Mouse (Mus musculus) MEL-GATA-1-ER (cell line): ENCODE data around the gene Spata32.
"Not testable (repeated sequence)": the region's sequence is repeated elsewhere in the genome, so short reads cannot be mapped to it uniquely, and the experiment has no call there.

Experiments used
- DNase-seq: peaks from one replicate; pipeline ENCODE4 v3.0.0-alpha.2; 2012; ENCODE audit warnings: low read depth; ENCODE audit errors: extremely low read depth

Gene Spata32

DNA sequence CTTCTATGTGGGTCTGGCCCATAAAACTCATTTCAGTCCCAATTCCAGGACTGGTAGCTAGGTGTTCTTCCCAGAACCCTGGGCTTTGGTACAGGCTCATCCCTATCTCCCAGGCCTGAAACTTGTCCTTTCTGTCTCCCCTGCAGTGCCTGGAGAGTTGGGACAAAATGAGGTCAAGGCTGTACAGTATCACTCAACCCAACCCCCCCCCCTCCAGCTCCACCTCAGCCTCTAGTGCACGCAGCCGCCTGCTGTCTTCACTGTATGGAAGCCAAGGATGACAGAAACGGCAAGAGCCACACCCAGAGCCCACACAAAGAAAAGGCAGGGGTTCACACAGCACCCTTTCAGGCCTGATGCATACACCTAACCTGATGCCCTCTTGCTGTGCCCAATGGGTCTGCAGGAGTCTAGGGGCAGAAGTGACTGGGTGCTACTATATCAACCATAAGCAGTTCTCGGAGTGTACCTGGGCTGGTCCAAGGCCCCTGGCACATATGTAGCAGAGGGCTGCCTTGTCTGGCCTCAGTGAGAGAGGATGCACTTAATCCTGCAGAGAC is 28.6 kb upstream of the Spata32 start:
- DNase-seq: no peak

DNA sequence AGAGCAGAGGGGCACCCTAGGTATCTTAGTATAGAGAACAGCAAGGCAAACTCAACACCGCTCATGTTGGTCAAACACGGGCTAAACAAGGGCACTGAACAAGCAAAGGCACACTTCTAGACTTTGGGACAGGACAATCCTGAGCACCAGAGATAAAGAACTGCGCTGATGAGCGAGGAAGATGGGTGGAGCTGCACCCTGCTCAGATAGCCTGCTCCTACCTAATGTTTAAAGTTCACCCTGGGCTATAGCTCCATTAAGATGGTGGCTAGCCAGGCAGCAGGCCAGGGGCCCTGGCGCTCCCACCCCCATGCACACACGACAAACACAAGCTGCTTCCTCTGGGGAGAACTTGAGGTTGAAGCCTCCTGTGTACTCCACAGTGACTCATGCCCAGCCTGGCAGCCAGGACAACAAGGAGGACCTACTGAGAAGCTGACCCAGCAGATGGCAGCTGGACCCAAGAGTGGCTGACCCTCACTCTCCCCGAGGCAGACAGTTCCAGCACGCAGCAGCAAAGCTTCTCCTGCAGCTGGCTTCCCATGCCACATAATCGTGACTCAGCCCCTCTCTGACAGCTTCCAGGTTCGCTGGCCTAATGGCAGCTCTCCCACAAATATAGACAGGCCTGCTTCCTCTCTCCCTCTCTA is 28.0 kb upstream of the Spata32 start:
- no peak for DNase-seq

GRCm38 (mm10) chr11:103244856-103245255 is 26.6 kb upstream of the Spata32 start:
- DNase-seq: no peak

DNA sequence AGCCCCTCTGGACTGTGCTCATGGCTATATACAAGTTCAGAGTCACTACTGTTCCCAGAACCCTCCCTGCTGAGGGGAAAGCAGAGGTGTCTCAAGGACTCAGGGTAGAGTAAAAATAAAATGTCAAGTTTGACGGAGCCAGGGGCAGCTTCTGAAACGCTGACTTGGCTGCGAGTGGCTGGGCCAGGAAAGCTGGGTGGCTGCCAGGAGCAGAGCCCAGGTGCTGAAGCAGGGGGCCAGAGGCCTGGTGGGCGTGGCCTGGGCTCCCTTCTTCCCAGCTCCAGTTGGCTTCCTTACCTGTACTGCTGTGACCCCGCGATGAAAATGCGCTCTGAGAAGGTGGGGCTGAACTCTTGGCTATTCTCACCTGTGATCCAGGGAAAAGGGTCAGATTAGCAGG is 22.5 kb upstream of the Spata32 start:
- DNase-seq: no peak

DNA sequence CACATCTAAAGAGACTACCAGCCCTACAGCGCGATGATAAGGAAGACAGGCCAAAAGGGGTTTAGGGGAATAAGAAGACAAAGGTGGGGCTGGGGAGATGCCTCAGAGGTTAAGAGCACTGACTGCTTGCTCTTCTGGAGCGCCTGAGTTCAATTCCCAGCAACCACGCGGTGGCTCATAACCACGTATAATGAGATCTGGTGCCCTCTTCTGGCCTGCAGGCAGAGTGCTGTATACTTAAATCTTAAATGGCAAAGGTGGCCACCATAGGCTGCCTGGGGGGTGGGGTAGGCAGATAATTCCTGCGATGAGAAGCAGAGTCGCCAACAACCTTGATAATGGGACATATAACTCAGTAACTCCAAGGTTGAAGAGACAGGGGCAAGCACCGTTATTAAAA is 19.5 kb upstream of the Spata32 start:
- no peak for DNase-seq

DNA sequence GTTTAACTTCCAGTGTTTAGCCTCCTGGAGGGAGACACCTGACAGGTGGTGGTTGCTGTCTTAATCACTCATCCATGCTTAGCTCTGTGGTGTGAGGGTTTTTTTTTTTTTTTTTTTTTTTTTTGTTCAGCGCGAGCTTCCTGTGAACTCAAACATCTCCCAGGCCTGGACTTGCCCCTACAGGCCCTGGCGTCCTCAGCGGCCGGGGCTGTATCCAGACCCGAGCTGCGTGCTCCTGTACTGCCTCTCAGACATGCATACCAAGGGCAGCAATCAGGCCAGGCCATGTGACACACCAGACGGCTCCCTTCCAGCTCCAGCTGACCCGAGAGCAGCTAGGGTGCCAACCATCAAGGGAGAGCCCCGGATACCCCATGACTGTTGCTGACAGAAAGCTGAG is 18.7 kb upstream of the Spata32 start:
- no peak for DNase-seq

GRCm38 (mm10) chr11:103236431-103236830 is 18.2 kb upstream of the Spata32 start:
- no peak for DNase-seq

DNA sequence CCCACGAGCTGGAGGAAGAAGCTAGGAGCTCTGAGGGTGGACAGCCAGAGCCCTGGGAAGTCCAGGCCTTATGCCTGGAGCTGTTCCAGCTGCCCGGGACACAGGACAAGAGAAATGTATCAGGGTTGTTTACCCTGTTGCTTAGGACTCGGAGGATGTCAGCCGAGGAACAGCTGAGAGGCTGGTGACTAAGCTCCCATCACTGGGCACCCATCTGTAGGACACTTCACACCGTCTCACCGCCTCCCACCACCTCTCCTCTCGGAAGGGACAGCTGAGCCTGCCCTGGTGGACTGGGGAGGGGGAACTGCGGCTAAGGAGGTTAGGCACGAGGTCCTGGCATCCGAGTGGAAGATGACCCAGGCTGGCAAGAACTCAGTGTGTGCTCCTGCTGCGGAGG is 17.5 kb upstream of the Spata32 start:
- no peak for DNase-seq

- DNase-seq: no peak
These were observed 16.2 kb upstream of the Spata32 start for GRCm38 (mm10) chr11:103234447-103234846.

GRCm38 (mm10) chr11:103232966-103233365 is 14.7 kb upstream of the Spata32 start:
- DNase-seq: no peak

GRCm38 (mm10) chr11:103231367-103231766 is 13.1 kb upstream of the Spata32 start:
- no peak for DNase-seq

GRCm38 (mm10) chr11:103230626-103231025 is 12.4 kb upstream of the Spata32 start:
- DNase-seq: no peak

- no peak for DNase-seq
These were observed 11.4 kb upstream of the Spata32 start for GRCm38 (mm10) chr11:103229608-103230007.

GRCm38 (mm10) chr11:103223951-103224456 is 5.8 kb upstream of the Spata32 start:
- DNase-seq: no peak

DNA sequence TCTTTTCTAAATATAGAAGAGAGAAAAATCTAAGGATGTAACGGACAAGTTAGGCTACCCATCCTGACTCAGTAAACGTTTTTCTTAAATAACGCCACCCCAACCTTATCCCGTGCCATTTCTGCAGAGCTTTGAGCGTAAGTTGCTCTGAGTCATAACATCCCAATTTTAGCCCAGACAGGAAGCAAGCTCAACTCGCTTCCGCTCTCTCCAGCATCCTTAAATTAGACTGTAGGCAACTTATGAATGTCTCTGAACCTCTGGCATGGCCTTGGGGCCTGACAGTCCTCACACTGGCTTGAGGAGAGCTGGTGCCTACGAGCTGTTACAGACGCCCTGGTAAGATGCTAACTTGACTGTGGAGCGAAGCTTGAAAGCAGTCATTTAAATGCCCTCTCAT is 5.2 kb upstream of the Spata32 start:
- DNase-seq: no peak

DNA sequence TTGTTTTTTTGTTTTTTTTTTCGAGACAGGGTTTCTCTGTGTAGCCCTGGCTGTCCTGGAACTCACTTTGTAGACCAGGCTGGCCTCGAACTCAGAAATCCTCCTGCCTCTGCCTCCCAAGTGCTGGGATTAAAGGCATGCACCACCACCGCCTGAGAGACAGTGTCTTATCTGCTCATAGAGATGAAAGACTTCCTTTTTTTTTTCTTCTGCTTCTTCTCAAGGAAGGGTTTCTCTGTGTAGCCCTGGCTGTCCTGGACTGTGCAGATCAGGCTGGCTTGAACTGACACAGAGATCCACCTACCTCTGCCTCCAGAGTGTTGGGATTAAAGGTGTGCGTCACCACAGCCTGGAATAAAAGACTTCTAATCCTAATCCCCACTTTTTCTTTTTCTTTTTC is 4.5 kb upstream of the Spata32 start:
- not testable (repeated sequence) for DNase-seq

- no peak for DNase-seq
These were observed 3.2 kb upstream of the Spata32 start for GRCm38 (mm10) chr11:103221437-103221836.

GRCm38 (mm10) chr11:103219995-103220394 is 1.8 kb upstream of the Spata32 start:
- DNase-seq: no peak

GRCm38 (mm10) chr11:103219259-103219658 is 1.0 kb upstream of the Spata32 start:
- DNase-seq: no peak

GRCm38 (mm10) chr11:103218517-103218901 is 277 bp upstream of the Spata32 start:
- DNase-seq: no peak

GRCm38 (mm10) chr11:103215355-103215754 is 2.9 kb downstream of the Spata32 start:
- DNase-seq: peak; percentile 58

GRCm38 (mm10) chr11:103213712-103214111 is 4.5 kb downstream of the Spata32 start:
- no peak for DNase-seq

- DNase-seq: no peak
These were observed 7.9 kb downstream of the Spata32 start for GRCm38 (mm10) chr11:103210291-103210690.
